Mouse (Mus musculus): ENCODE data around the gene 4921536K21Rik.

- TF ChIP-seq CTCF (conservative IDR thresholded peaks at IDR 0.05; ENCODE audit: low read length) (no peak), POU5F1 (IDR thresholded peaks at IDR 0.05; ENCODE audit: borderline replicate concordance, low read length) (no peak)
These were observed 27.8 kb upstream of the 4921536K21Rik start for GRCm38 (mm10) chr11:3922731-3923130.

Data from E14TG2a.4 (cell line).